Mouse (Mus musculus) right cerebral cortex, postnatal 10 days (tissue): Measurements from ENCODE around the gene Gon7.
A peak's percentile ranks its signal among the peaks of the same experiment; 100 is the strongest.

ENCODE experiments used
- DNase-seq, 2 experiments: peaks; one replicate each; pipeline ENCODE4 v3.0.0; 2021; ENCODE audit warnings: low spot score in 2 of 2

Gene Gon7

GRCm38 (mm10) chr12:102743036-102743588, 14.5 kb downstream of the Gon7 start:
- DNase-seq = no peak

DNA sequence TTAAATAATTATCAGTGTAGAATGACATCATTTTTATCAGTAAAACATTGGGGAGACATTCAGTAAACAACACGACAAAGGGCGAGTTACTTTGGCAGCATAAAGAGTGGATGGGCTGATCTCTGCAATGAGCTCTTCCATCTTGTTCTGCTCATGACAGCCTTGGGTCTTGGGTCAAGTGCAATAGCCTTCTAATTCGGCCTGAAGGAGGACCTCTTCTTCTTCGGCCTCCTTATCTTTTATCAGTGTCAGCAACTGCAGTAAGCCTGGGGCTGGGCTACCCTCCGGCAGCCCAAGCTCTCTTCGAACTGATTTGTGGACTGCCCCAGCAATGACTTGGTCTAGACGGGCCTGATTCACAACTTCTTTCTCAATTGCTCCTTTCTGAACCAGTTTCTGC, 15.5 kb downstream of the Gon7 start:
- no peak for DNase-seq

GRCm38 (mm10) chr12:102740285-102740684, 17.3 kb downstream of the Gon7 start:
- DNase-seq = no peak

DNA sequence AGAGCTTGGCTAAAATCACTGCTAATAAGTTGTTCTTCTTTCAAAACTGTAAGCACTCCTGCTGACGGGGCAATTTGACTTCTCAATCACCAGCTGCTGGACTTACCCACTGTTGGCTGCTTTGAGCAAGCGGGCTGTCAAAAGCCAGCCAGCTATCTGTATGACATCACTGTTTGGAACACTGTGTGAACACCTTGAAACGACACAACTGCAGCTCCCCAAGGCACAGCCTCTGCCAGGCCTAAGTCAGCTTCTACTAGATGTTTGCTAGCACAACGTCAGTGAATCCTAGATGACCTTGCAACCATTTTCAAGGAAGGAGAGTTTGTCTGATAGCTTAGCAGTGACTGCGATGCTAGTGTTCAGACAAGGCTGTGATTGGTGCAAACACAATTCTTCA, 18.5 kb downstream of the Gon7 start:
- DNase-seq = no peak

- DNase-seq = peak; percentile 56 to 57
Observed at GRCm38 (mm10) chr12:102733381-102733780, 24.2 kb downstream of the Gon7 start.

GRCm38 (mm10) chr12:102730798-102731619, 26.6 kb downstream of the Gon7 start:
- no peak for DNase-seq

DNA sequence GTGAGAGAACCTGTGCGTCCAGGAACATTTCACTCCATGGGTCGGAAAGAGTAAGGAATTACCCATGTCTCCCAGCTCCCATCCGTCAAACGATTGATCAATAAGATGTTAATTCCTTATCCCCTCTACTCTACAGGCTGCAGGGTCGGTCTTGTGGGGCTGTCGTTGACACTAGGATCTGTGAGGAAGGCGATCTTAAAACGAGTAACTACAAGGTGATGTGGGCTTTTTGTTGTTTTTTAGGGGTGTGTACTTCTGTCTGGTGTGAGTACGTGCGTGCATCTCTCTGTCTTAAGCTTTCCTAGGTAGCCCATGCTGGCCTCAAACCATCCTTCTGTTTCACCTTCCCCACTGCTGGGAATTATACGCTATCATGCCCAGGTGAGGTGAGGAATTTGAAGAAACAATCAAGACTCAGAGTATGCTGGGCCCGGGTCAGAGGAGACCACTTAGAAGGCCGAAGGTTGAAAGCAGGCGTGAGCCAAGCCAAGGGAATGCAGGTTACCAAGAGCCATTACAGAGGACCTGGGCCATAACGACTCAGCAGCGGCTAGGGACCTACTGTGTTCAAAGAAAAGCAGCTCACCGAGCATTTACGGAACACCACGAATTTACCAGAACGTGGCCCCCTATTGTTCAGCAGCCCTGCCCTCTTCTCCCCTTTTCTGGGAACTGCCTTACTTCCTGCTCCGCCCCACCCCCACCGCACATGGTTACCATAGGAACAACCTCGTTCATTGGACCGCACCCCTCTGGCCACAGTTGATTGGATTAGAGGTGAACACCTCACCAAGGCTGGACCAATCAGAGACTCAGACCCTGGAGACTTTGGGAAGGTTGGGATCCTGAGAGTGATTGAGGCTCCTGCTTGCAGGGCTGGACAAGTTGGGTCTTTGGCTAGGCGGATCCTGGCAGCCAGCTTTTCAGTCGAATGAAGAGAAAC, 27.5 kb downstream of the Gon7 start:
- peak; percentile 91 to 94 for DNase-seq

DNA sequence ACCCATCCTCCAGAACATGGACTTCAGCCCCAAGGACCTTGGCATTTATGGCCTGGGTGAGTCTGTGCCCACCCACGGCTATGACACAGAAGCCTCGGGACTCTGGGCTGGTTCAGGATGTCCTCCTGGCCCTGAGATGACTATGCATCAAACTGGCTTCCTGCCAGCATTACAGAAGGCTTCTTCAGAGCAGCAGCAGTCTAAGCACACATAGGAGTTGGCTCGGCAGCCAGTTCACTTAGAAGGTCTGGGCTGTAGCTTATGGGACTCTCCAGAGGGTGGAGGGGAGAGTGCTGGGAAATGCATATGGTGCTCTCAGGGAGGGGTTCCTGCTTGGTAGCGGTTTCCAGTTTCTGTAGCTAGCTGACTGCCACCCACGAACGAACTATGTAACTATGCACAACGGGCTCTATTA, 31.8 kb downstream of the Gon7 start:
- peak in 1 of 2 experiments; percentile 68 for DNase-seq

DNA sequence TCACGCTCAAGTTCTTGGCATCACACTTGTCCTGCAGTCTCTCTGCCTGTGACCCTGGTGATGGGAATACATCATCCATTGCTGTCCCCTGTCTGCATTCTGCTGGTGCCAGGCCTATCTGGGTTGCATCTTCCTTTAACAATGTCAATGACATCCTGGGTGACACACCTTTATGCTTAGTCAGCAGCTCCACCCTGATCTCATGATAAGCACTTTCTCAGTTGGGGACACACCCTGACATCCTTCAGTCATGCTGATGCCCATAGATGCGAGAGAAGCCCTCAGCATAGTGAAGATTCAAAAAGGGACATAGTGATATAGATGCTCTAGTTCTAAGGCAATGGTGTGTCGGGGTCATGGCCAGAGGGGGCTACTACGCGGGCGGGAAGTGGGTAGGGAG, 32.5 kb downstream of the Gon7 start:
- DNase-seq = no peak

GRCm38 (mm10) chr12:102723861-102724260, 33.7 kb downstream of the Gon7 start:
- DNase-seq = peak; percentile 64 to 84

- DNase-seq = no peak
Observed at GRCm38 (mm10) chr12:102722966-102723365, 34.6 kb downstream of the Gon7 start.

DNA sequence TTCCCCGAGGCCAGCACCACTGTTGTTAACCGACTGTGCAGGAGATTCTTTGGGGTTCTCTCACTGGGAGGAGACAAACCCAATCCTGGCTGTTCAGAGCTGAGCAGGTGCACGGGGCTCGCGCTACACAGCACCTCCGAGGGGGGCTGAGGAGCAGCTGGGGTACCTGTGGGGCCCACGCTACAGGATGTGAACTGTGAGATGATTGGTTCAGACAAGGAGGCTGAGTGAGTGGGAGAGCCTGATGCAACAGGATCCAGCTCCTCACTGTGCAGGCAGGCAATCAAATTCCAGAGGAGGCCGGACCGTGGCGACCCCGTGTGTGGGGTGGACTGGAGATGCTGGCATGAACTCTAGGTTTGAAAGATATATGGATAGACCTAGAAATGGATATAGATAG, 35.2 kb downstream of the Gon7 start:
- DNase-seq = no peak

GRCm38 (mm10) chr12:102719552-102720315, 37.9 kb downstream of the Gon7 start:
- DNase-seq = peak in 1 of 2 experiments; percentile 80

DNA sequence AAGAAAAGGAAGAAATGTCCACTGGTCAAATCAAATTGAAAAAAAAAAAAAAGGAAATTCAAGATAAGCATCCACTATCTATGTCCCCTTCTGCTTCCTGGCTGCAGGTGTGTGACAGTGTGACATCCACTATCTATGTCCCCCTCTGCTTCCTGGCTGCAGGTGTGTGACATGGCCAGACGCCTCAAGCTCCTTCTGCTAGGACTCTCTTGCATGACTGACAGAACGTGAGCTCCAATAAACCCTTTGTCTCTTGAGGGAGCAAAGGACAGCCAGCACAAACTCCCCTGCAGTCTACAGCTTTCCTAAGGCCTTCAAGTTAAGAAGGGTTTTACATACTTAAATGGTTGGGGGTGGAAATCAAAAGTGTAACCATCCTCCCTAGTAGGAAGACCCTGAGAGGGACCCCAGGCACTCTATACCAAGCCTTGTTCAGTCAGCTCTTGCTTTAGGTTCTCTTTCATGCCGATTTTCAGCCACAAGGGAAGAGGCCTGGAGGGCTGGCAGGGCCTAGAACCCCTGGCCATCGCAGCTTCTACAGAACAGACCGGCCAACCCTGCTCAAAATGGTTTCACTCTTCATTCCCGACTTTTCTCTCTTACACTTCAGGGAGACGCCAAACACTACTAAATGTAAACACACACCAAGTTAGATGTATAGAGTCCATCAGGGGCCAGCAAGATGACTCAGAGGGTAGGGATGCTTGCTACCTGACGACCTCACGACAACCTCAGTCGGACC, 42.8 kb downstream of the Gon7 start:
- DNase-seq = no peak

GRCm38 (mm10) chr12:102714116-102714515, 43.5 kb downstream of the Gon7 start:
- DNase-seq = no peak

DNA sequence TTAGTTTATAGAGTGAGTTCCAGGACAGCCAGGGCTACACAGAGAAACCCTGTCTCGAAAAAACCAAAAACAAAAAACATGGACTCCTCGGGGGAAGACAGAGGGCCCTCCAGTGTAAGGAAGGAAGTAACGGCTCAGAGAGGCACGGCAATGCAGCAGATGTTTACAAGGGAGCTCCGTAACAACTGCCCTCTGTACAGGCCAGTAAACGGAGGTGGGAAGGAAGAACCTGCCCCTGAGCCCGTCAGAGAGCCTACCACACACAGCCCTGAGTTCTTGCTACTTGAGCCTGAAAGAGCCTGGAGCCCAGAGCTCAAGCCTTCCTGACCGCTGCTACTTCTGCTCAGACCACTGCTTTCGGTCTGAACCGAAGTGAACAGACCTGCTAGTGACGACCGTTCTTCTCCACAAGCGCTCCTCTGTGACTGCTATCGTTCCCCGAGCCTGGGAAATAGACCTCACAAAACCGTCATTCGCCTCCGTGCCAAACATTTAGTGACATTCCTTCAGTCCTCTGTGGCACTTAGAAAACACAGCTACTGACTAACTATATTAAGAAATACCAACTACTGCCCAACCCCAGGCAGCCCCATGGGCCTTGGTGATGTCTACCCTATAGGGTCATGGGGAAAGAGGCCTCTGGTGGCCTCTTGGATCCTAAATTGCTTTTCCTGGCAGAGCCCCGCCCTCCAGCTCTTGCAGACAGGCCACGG, 44.3 kb downstream of the Gon7 start:
- DNase-seq = no peak

- DNase-seq = no peak
Observed at GRCm38 (mm10) chr12:102710851-102711375, 46.7 kb downstream of the Gon7 start.

- DNase-seq = no peak
Observed at GRCm38 (mm10) chr12:102709896-102710295, 47.7 kb downstream of the Gon7 start.

GRCm38 (mm10) chr12:102708220-102708619, 49.4 kb downstream of the Gon7 start:
- no peak for DNase-seq
